Mouse (Mus musculus): ENCODE measurements around the gene Slc30a7.
A peak's percentile ranks its signal among the peaks of the same experiment; 100 is the strongest.

Gene Slc30a7

DNA sequence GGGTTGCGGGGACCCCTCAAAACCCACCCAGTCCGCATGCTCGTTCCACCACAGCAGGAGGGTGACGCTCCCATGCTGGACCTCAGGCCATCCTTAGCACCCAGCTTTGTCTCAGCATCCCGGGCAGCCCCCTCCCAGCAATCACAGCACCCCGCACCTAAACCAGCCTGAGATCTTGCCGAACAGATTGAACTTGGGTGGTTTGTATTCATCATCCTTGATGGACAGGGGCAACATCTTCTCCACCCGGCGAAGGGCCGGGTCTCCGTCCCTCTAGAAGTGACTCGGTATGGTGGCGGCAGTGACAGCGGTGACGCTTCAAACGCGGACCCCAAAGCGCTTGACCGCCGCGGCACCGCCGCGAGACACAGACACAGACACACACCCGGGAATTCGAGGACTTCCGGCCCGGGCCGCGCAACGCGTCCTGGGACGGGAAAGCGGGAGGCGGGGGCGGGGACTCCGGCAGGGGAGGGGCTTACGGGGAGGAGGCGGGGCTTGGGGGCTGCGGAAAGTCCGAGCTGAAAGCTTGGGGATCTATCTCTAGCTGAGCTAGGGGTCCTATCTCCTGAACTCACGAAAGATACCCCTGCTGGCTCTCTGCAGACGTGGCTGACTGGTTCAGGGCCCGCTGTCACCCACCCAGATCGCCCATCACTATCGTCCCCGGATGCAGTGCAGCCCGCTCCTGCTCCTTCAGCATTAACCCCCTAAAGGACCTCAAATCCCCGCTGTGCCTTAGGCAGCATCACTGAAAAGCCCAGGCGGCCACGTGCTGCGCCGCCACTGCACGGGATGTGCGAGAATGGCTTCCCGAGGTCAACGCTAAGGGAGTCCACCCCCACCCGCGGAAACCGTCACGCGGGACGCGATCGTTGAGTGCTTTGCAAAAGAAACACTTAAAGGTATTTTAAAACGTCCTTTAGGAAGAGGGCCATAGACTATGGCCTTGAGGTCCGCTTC is at the start of gene Slc30a7, which contains the start of gene Extl2:
Gene Slc30a7 (minus strand): TSS at position 429 of the 963 bp plus-strand sequence.
Gene Extl2 (plus strand): TSS at position 485 of the 963 bp plus-strand sequence.
- DNase-seq, result peak; percentile 84

DNA sequence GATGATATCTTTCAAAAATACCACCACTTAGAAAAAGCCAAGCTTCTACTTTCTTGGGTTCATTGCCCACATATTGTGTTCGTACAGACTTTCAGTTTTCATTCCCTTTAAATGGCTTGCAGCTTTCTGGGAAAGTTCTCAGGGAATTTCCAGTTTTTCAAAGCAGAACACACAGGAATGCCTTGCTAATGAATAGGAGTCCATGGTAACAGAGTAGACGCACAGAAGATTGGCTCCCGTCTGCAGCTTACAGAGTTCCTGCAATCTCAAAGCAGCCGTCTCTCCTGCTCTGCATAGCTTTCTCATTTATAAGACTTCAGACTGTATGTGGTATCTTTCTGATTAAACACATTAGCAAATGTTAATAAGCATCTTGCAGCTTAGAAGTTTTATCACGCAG is 39.8 kb upstream of the Slc30a7 start:
- no peak for DNase-seq

GRCm38 (mm10) chr3:116046000-116046399 is 38.8 kb upstream of the Slc30a7 start:
- DNase-seq, result no peak

GRCm38 (mm10) chr3:116040776-116041175 is 33.6 kb upstream of the Slc30a7 start:
- peak; percentile 31 for DNase-seq

DNA sequence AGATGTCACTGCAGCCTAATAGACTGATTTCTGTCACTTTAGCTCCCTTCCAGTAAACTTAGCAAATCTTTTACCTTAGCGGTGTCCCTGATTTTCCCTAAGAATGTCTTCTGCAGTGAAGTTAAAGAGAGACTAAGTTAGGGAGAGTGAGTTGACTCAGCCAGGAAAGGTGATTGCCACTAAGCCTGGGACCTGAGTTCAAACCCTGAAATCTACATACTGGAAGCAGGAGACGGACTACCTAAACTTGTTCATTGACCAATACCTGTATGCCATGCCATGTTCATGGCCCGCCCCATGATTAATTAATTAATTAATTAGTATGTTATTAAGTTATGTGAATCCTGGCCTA is 26.6 kb upstream of the Slc30a7 start:
- DNase-seq, result peak; percentile 61

DNA sequence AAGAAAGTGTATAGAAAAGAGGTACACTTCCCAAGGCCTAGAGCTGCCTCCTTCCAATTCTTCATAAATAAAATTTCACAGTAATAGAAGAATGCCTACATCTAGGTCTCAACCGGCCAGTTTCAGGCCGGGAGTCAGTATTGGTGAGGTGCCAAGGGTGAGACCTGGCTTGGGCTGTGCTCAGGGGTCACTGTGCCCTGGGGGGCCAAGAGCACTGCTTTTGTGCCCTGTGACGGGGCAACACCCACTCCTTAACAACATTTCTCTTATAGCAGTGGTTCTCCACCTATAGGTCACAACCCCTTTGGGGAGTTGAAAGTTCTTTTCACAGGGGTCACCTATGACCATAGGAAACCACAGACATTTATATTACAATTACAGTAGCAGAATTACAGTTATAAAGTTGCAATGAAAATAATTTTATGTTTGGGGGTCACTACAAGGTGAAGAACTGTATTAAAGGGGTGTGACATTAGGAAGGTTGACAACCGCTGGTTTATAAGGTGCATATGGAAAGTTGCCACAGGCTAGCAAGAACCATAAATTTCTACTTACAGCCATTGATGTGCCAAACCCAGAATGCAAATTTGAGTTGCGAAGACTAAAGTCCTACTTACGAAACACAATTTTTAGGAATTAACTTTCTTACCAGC is 26.1 kb upstream of the Slc30a7 start:
- DNase-seq, result peak; percentile 29

DNA sequence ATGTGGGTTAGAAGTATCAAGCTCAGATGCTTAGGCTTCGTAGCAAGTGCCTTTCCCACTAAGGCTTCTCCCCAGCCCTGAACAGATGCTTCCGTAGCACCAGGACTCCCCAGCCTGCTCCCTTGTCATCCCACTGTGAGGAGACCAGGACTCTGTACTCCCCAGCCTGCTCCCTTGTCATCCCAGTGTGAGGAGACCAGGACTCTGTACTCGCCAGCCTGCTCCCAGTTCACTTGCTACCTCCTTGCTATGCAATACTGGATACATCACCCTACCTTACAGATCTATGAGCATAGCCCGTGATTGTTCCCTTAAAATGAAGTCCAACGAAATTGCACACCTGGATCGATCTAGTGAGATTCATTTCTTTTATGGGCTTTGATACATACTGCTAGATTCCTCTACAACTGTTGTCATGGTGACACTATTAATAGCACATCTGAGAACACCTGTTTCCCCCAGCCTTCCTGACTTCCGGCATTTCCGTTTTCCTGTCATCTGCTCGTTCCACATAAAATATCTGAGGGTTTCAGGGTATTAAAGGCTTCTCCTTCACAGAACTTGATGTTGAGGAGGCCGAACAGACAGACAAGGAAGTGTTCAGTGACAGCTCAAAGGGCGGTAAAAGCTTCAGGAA is 23.1 kb upstream of the Slc30a7 start:
- DNase-seq, result peak; percentile 9

- peak; percentile 54 for DNase-seq
These were observed 19.8 kb upstream of the Slc30a7 start for GRCm38 (mm10) chr3:116026996-116027395.

GRCm38 (mm10) chr3:116025701-116026100 is 18.5 kb upstream of the Slc30a7 start:
- peak; percentile 93 for DNase-seq

DNA sequence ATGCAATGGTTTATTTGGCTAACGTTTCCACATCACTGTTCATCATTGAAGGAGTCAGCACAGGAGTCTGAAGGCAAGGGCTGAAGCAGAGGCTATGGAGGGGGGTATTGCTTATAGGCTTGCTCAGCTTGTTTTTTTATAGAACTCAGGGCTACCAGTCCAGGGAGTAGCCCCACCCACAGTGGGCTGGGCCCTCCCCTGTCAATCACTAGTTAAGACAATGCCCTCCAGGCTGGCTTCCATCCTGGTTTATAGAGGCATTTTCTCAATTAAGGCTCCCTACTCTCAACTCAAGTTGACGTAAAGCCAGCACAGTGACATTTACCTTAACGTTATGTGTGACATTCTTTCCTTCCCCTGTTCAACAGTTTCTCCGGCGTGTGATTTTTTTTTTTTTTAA is 17.5 kb upstream of the Slc30a7 start:
- no peak for DNase-seq

DNA sequence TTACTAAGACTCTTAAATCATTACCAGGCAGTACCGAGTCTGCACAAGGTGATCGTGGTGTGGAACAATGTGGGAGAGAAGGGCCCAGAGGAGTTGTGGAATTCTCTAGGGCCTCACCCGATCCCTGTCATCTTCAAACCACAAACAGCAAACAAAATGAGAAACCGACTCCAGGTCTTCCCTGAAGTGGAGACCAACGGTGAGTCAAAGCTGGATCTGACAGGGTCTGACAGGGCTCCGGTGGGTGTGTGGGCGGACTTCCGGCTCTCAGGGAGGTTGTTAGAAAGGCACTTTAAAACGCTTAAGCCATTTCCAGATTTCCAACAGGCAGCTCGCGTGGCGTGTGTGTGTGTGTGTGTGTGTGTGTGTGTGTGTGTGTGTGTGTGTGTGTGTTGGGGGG is 17.0 kb upstream of the Slc30a7 start:
- DNase-seq, result no peak

DNA sequence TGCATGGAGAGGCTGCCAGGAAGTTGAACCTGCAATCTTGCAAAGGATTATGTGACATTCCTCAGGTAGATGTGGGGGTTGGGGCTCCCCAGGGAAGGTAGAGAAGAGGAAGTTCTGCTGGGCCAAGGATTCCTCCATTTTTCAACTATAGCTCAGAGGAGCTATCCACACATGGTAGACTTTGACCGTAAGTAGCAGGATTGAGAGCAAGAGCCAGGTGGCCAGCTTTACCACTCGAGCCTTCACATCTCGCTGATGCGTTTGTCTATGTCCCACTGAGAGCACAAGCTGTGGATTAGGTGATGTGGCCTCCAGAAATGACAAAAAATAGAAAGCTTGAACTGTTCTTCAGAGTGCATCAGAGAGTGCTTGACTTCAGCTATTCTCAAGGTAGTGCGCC is 11.9 kb upstream of the Slc30a7 start:
- DNase-seq, result peak; percentile 53

GRCm38 (mm10) chr3:116018606-116019005 is 11.4 kb upstream of the Slc30a7 start:
- peak; percentile 66 for DNase-seq

GRCm38 (mm10) chr3:116016116-116016515 is 8.9 kb upstream of the Slc30a7 start:
- DNase-seq, result peak; percentile 86

- peak; percentile 48 for DNase-seq
These were observed 7.7 kb upstream of the Slc30a7 start for GRCm38 (mm10) chr3:116014901-116015300.

DNA sequence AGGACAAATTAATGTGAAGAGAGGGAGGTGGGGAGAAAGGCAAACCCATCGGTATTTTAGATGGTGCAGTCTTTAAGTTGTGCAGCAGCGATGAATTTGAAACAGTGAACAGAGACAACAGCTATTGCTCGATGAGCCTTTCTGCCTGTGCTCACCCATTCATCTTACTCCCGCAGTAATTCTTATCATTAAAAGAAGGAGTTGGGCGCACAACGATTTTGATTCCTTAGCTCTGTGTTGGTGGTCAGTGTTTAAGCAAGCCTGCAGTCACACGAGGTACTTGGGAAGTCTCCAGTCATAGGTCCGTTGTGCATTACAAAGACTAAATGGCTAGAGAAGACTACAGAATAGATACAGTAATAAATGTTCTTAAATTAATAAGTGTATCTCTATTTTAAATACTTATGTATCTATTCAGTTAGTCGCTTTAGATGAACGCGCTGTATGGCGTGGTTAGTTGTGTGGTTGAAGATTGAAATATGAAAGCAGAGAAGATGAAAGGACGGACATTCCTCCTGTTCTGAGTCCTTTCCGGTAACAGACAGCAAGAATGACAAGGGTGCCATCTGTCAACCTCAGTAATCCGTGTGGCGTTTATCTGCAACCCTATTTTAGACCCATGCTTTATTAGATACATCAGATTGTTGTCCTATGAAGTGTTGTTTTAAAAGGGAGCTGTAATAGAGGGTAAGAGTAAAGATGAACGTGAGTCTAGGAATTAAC is 2.6 kb upstream of the Slc30a7 start:
- DNase-seq, result peak; percentile 82

GRCm38 (mm10) chr3:116007941-116008440 is 785 bp upstream of the Slc30a7 start:
- peak; percentile 90 for DNase-seq

DNA sequence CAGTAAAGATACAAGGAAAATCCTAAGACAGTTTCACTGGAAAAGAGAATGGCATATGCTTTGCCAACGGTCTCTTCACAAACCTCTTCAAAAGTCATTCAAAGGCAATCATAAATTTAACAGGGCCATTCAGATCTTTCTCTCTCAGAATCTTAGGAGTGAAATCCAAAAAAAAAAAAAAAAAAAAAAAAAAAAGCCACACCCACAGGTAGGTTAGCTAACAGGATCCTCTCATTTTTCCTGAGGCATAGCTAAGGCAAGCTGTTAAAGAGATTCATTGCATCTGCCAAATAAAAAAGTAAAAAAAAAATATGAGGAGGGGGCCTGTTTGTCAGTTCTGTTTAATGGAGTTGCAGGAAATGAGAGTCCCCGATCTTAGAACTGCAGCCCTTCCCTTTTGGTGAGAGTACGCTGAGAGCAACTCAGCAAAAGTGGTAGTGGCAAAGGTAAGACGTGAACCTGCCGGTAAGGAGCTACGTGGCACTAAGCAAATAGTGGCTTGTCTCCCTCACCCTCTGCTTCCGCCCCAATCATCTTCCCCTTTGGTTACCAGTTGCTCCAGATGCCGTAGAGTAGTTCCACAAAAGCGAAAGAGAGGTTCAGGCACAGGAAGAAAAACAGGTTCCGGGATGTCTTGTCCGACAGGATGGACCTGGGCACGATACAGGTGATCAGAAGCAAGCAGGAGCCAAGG is 775 bp downstream of the Slc30a7 start:
- peak; percentile 18 for DNase-seq

- no peak for DNase-seq
These were observed 10.3 kb downstream of the Slc30a7 start for GRCm38 (mm10) chr3:115996929-115997328.

DNA sequence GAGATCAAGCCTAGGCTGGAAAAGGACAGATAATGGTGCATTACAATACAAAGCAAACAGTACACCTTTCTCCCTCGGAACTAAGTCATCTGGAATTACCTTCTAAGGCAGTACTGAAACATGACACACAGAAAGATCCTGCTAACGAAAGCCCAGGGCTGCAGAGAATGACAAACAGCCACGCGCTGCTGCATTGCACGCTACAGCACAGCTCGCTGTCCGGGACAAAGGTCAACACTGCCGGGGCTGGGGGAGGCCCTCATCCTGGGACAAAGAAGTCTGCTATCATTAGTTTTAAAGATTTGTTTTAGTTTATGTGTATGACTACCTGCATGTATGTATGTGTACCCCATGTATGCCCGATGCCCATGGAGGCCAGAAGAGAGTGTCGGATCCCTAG is 14.2 kb downstream of the Slc30a7 start:
- DNase-seq, result no peak

- no peak for DNase-seq
These were observed 14.6 kb downstream of the Slc30a7 start for GRCm38 (mm10) chr3:115992588-115992987.

GRCm38 (mm10) chr3:115992103-115992502 is 15.1 kb downstream of the Slc30a7 start:
- DNase-seq, result no peak
